8 mouse cellular contexts compared by ENCODE assay signal in genomic region chr3:105053698-105054001, GRCm38 (mm10). TPM values are rescaled to one million over a fixed set of nuclear protein-coding genes. Genes with fewer than 3 reads are reported as not detected.
A peak's percentile ranks its signal among the peaks of the same experiment; 100 is the strongest.
DNase-seq lines count a peak whose midpoint lies in the region; ATAC-seq and TF ChIP-seq lines count a peak whose summit lies in the region.
"Had no signal": no experiment of that assay in that cellular context is flagged by ENCODE, and none has a peak within 500 bp of the region (broad histone marks: within the 10 kb centered on the region; RNA-seq: fewer than 3 reads in every experiment).

No protein-coding gene starts in this region.

- H3K4me2 ChIP-seq in lung, embryonic 15.5 days, result peak overlapping the region; percentile 84
- H3K4me2 ChIP-seq in forebrain, embryonic 11.5 days (ENCODE audit: low read depth, low read length, severe bottlenecking), result peak overlapping the region; percentile 65
- H3K4me2 ChIP-seq in limb, embryonic 13.5 days (replicated peaks), result peak overlapping the region; percentile 69

- no peak for TF ChIP-seq POLR2A in olfactory bulb, adult 2 months (IDR thresholded peaks at IDR 0.05; ENCODE audit: insufficient read depth, low read depth, low read length)

- peak overlapping the region; percentile 85 for H3K4me3 ChIP-seq in lung, embryonic 15.5 days
- H3K4me3 ChIP-seq in forebrain, embryonic 11.5 days (ENCODE audit: low read depth, low read length), result peak overlapping the region; percentile 84
- peak overlapping the region; percentile 89 for H3K4me3 ChIP-seq in limb, embryonic 13.5 days
- H3K4me3 ChIP-seq in olfactory bulb, adult 2 months (ENCODE audit: insufficient read depth, low read depth, low read length), result peak overlapping the region; percentile 49

- H3K4me1 ChIP-seq in lung, embryonic 15.5 days, result peaks cover 43% of the 10 kb centered on the region
- peaks cover 8% of the 10 kb centered on the region for H3K4me1 ChIP-seq in forebrain, embryonic 11.5 days (replicated peaks; ENCODE audit: control insufficient read depth, insufficient read depth, low read length)
- peaks cover 35% of the 10 kb centered on the region for H3K4me1 ChIP-seq in limb, embryonic 13.5 days
- H3K4me1 ChIP-seq in olfactory bulb, adult 2 months (ENCODE audit: control insufficient read depth, insufficient read depth, low read length), result peaks cover 8% of the 10 kb centered on the region; the same call in 1 of the 2 replicates

- peak; percentile 3; the same call in 1 of the 2 replicates for ATAC-seq in lung, embryonic 15.5 days (ENCODE audit: borderline replicate concordance, extremely low read depth, low FRiP score, low TSS enrichment)
- ATAC-seq in forebrain, embryonic 11.5 days (replicated peaks; ENCODE audit: low FRiP score), result no peak
- ATAC-seq in limb, embryonic 13.5 days (ENCODE audit: low FRiP score, low read depth), result no peak
- ATAC-seq in CD4-positive, CD25-positive, alpha-beta regulatory T cell, adult 4 months, result no peak
- ATAC-seq in inflammation-experienced regulatory T-cells, adult 6 months, result no peak

- DNase-seq in lung, postnatal 14 days, result no peak
- peak; percentile 30 for DNase-seq in forebrain, embryonic 11.5 days (ENCODE audit: low spot score)
- DNase-seq: adrenal gland, postnatal 36 days had no signal

- no peaks in the 10 kb centered on the region for H3K36me3 ChIP-seq in lung, embryonic 15.5 days
- H3K36me3 ChIP-seq in forebrain, embryonic 11.5 days (ENCODE audit: control insufficient read depth, insufficient read depth, low read length), result no peaks in the 10 kb centered on the region
- H3K36me3 ChIP-seq in limb, embryonic 13.5 days, result no peaks in the 10 kb centered on the region

- peak overlapping the region; percentile 86 for H3K27ac ChIP-seq in lung, embryonic 15.5 days
- H3K27ac ChIP-seq in forebrain, embryonic 11.5 days (ENCODE audit: low read depth, low read length), result no peak overlapping the region
- no peak overlapping the region; the same call in 1 of the 2 replicates for H3K27ac ChIP-seq in limb, embryonic 13.5 days
- H3K27ac ChIP-seq in olfactory bulb, adult 2 months (ENCODE audit: insufficient read depth, low read depth, low read length), result peak overlapping the region; percentile 16; the same call in 1 of the 2 replicates

- H3K9ac ChIP-seq in lung, embryonic 15.5 days, result peak overlapping the region; percentile 52
- H3K9ac ChIP-seq in forebrain, embryonic 11.5 days (ENCODE audit: low read length), result peak overlapping the region; percentile 59
- peak overlapping the region; percentile 62; the same call in 1 of the 2 replicates for H3K9ac ChIP-seq in limb, embryonic 13.5 days

- no peaks in the 10 kb centered on the region for H3K9me3 ChIP-seq in lung, embryonic 15.5 days
- no peaks in the 10 kb centered on the region for H3K9me3 ChIP-seq in forebrain, embryonic 11.5 days (ENCODE audit: control insufficient read depth, low read length)
- no peaks in the 10 kb centered on the region for H3K9me3 ChIP-seq in limb, embryonic 13.5 days

- no peaks in the 10 kb centered on the region for H3K27me3 ChIP-seq in lung, embryonic 15.5 days
- no peaks in the 10 kb centered on the region for H3K27me3 ChIP-seq in forebrain, embryonic 11.5 days (ENCODE audit: control insufficient read depth, insufficient read depth, low read length)
- no peaks in the 10 kb centered on the region for H3K27me3 ChIP-seq in limb, embryonic 13.5 days

- 35% methylated on average over 4 of the region's 4 CpGs for WGBS in lung, embryonic 15.5 days
- WGBS in forebrain, embryonic 11.5 days, result 85% methylated on average over 4 of the region's 4 CpGs
- 73% methylated on average over 4 of the region's 4 CpGs for WGBS in limb, embryonic 13.5 days
- 71% methylated on average over 4 of the region's 4 CpGs for WGBS in olfactory bulb, adult 2 months

- TF ChIP-seq CTCF in olfactory bulb, adult 2 months (IDR thresholded peaks at IDR 0.05; ENCODE audit: insufficient read depth, low read depth, low read length), result no peak

RNA-seq across cellular contexts. Expression of gene Cttnbp2nl, which starts 0.7 kb away (rescaled TPM):
- polyA plus RNA-seq in lung, embryonic 15.5 days (2015; fragmentation: Nextera tagmentation; extraction: Ambion mirVana), result 32.9 and 34.5 TPM in 2 replicates
- 49.4 and 50.4 TPM in 2 replicates for polyA plus RNA-seq in forebrain, embryonic 11.5 days (2014; fragmentation: Nextera tagmentation; extraction: Ambion mirVana)
- polyA plus RNA-seq in limb, embryonic 13.5 days (2015; fragmentation: Nextera tagmentation; extraction: Ambion mirVana), result 34.5 and 35.1 TPM in 2 replicates
- polyA plus RNA-seq in olfactory bulb, adult 2 months (2012; ENCODE audit: insufficient read depth, insufficient read length, low replicate concordance, missing spikeins), result not detected in 2 replicates
- under 1 TPM in 1 of 2 experiments, not detected in 1; 0.15 TPM for polyA plus RNA-seq in CD4-positive, CD25-positive, alpha-beta regulatory T cell, adult 4 months (2017; shearing (Covaris generic))
- polyA plus RNA-seq in inflammation-experienced regulatory T-cells, adult 6 months (2017; shearing (Covaris generic)), result under 1 TPM in 1 of 3 experiments, not detected in 2; 0.29 TPM

RNA-seq across cellular contexts. Expression of gene 4930564D02Rik, which starts 13.0 kb away (rescaled TPM):
- not detected in 2 replicates for polyA plus RNA-seq in lung, embryonic 15.5 days (2015; fragmentation: Nextera tagmentation; extraction: Ambion mirVana)
- not detected in 2 replicates for polyA plus RNA-seq in forebrain, embryonic 11.5 days (2014; fragmentation: Nextera tagmentation; extraction: Ambion mirVana)
- not detected in 2 replicates for polyA plus RNA-seq in limb, embryonic 13.5 days (2015; fragmentation: Nextera tagmentation; extraction: Ambion mirVana)
- polyA plus RNA-seq in olfactory bulb, adult 2 months (2012; ENCODE audit: insufficient read depth, insufficient read length, low replicate concordance, missing spikeins), result not detected in 2 replicates
- polyA plus RNA-seq in CD4-positive, CD25-positive, alpha-beta regulatory T cell, adult 4 months (2017; shearing (Covaris generic)), result not detected
- polyA plus RNA-seq in inflammation-experienced regulatory T-cells, adult 6 months (2017; shearing (Covaris generic)), result not detected

Comparison
In these comparisons a context has a peak if more than half of its experiments do, and no peak if none do; other contexts are left out.
1. H3K27ac ChIP-seq: peak in lung, embryonic 15.5 days (single experiment) and olfactory bulb, adult 2 months (single experiment); none in forebrain, embryonic 11.5 days (single experiment) and limb, embryonic 13.5 days (single experiment).
2. RNA of gene Cttnbp2nl, which starts 0.7 kb away (polyA plus RNA-seq): 49.4 to 50.4 TPM in forebrain, embryonic 11.5 days, 34.5 to 35.1 TPM in limb, embryonic 13.5 days and 32.9 to 34.5 TPM in lung, embryonic 15.5 days; 0.15 TPM in CD4-positive, CD25-positive, alpha-beta regulatory T cell, adult 4 months, not detected in olfactory bulb, adult 2 months and 0.29 TPM in inflammation-experienced regulatory T-cells, adult 6 months; every median in the first group is over 10 times any median in the second.
3. Peak in every context shown above with its lines, with median percentiles within 50 percentile points of each other: H3K4me2 ChIP-seq, H3K4me3 ChIP-seq and H3K9ac ChIP-seq.